Mouse (Mus musculus) lung, postnatal 0 days (tissue): ENCODE data around the gene Dnaic2. TPM values are rescaled to one million over a fixed set of nuclear protein-coding genes. Genes with fewer than 3 reads are reported as not detected.

Source experiments
- ATAC-seq: fragments of 200-750 bp; cut with Nextera tagmentation; 2 replicates; pipeline ENCODE4 v1.8.0; 2017; ENCODE audit warnings: moderate library complexity
- DNase-seq: peaks from one replicate; pipeline ENCODE4 v3.0.0-alpha.2; 2016; ENCODE audit warnings: low spot score
- H3K27ac ChIP-seq: fragments of 300-500 bp; sonication (generic); 2 replicates; pipeline ENCODE4 v1.5.1; 2014; ENCODE audit warnings: antibody characterized with exemption, mild to moderate bottlenecking, low read length, mixed read lengths
- H3K27me3 ChIP-seq: fragments of 300-500 bp; sonication (generic); replicated peaks from 2 replicates; pipeline ENCODE4 v1.6.1; 2014; ENCODE audit warnings: low read length, mixed read lengths; ENCODE audit not compliant: insufficient read depth
- H3K36me3 ChIP-seq: fragments of 300-500 bp; sonication (generic); 2 replicates; pipeline ENCODE4 v1.6.1; 2014; ENCODE audit warnings: low read length, mixed read lengths; ENCODE audit not compliant: insufficient read depth
- H3K4me1 ChIP-seq: fragments of 300-500 bp; sonication (generic); 2 replicates; pipeline ENCODE4 v1.6.1; 2014; ENCODE audit warnings: antibody characterized with exemption, low read depth, low read length, mixed read lengths; ENCODE audit not compliant: insufficient read depth
- H3K4me2 ChIP-seq: fragments of 300-500 bp; sonication (generic); replicated peaks from 2 replicates; pipeline ENCODE4 v1.6.1; 2014; ENCODE audit warnings: low read depth, mild to moderate bottlenecking, low read length, moderate library complexity, mixed read lengths
- H3K4me3 ChIP-seq: fragments of 300-500 bp; sonication (generic); 2 replicates; pipeline ENCODE4 v1.5.1; 2014; ENCODE audit warnings: low read depth, low read length
- H3K9ac ChIP-seq: fragments of 300-500 bp; sonication (generic); replicated peaks from 2 replicates; pipeline ENCODE4 v1.6.1; 2014; ENCODE audit warnings: low read depth, mild to moderate bottlenecking
- H3K9me3 ChIP-seq: fragments of 300-500 bp; sonication (generic); 2 replicates; pipeline ENCODE4 v1.6.1; 2016; ENCODE audit warnings: low read length, mixed read lengths
- CTCF ChIP-seq: IDR thresholded peaks from 2 replicates; pipeline ENCODE4 v1.5.1; 2016; ENCODE audit warnings: antibody characterized with exemption, mild to moderate bottlenecking
- EP300 ChIP-seq: IDR thresholded peaks from 2 replicates; pipeline ENCODE4 v1.6.1; 2016; ENCODE audit warnings: antibody characterized with exemption, mild to moderate bottlenecking, control low read depth
- WGBS: fragments of 180-500 bp; shearing (Covaris S2); extraction: QIAGEN DNeasy Blood & Tissue Kit; methylation state at CpG from one replicate; pipeline ENCODE4 v1.1.7; 2014; 5-methylcytosine and 5-hydroxymethylcytosine counted together
- polyA plus RNA-seq: library from polyadenylated mRNA; unstranded; fragments of >200 nt; fragmentation: Nextera tagmentation; extraction: Ambion mirVana; gene quantifications from 2 replicates; pipeline ENCODE4 v1.2.1, GENCODE M21; 2015

Gene Dnaic2
- polyA plus RNA-seq, 1 experiment from 2014 or later, result 6.4 TPM

GRCm38 (mm10) chr11:114807025-114807424 is 79.8 kb downstream of the Dnaic2 start:
- Histone ChIP-seq H3K4me1 (no peaks in the 10 kb centered on the region), H3K9me3 (no peaks in the 10 kb centered on the region), H3K9ac (no peak overlapping the region), H3K27ac (no peak overlapping the region), H3K27me3 (no peaks in the 10 kb centered on the region), H3K4me2 (no peak overlapping the region), H3K36me3 (no peaks in the 10 kb centered on the region), H3K4me3 (no peak overlapping the region)
- no peak for DNase-seq
- TF ChIP-seq CTCF, result no peak
- TF ChIP-seq EP300, result no peak
- 68% methylated on average over 2 of the region's 2 CpGs for WGBS
- no peak for ATAC-seq

Other genes starting within 250 kb of the Dnaic2 start
- 728 and 824 TPM in 2 replicates for gene Rpl38, start 58.9 kb upstream of the Dnaic2 start, polyA plus RNA-seq
- 20.1 and 22.3 TPM in 2 replicates for gene Ttyh2, start 52.0 kb upstream of the Dnaic2 start, polyA plus RNA-seq
- 0.54 and 0.74 TPM in 2 replicates for gene Kif19a, start 38.0 kb downstream of the Dnaic2 start, polyA plus RNA-seq
- gene Btbd17, start 68.5 kb downstream of the Dnaic2 start, polyA plus RNA-seq, result 0.15 and 0.20 TPM in 2 replicates
- not detected in 2 replicates for gene Gpr142, start 71.5 kb downstream of the Dnaic2 start, polyA plus RNA-seq
- 10.4 and 11.1 TPM in 2 replicates for gene Gprc5c, start 123.7 kb downstream of the Dnaic2 start, polyA plus RNA-seq
- gene Cd300a, start 162.6 kb downstream of the Dnaic2 start, polyA plus RNA-seq, result 4.6 and 5.9 TPM in 2 replicates
- gene Cd300lb, start 207.0 kb downstream of the Dnaic2 start, polyA plus RNA-seq, result 1.5 and 2.0 TPM in 2 replicates
- 0.19 and 0.31 TPM in 2 replicates for gene Cd300c, start 241.7 kb downstream of the Dnaic2 start, polyA plus RNA-seq